Mouse (Mus musculus) neural tube, embryonic 11.5 days (tissue): ENCODE results near the gene Tinf2. TPM values are rescaled to one million over a fixed set of nuclear protein-coding genes. Genes with fewer than 3 reads are reported as not detected.
A peak's percentile ranks its signal among the peaks of the same experiment; 100 is the strongest.

Experiments used
- ATAC-seq: fragments of 200-750 bp; cut with Nextera tagmentation; 2 replicates; pipeline ENCODE4 v1.8.0; 2017; ENCODE audit warnings: moderate number of reproducible peaks, mild to moderate bottlenecking, moderate TSS enrichment, moderate library complexity; ENCODE audit not compliant: insufficient read depth, low FRiP score, low TSS enrichment
- DNase-seq: peaks from one replicate; pipeline ENCODE4 v3.0.0-alpha.2; 2015; ENCODE audit warnings: low spot score
- H3K27ac ChIP-seq: fragments of 300-500 bp; sonication (generic); 2 replicates; pipeline ENCODE4 v1.5.1; 2014; ENCODE audit warnings: low read depth, mild to moderate bottlenecking, low read length
- H3K27me3 ChIP-seq: fragments of 300-500 bp; sonication (generic); 2 replicates; pipeline ENCODE4 v1.6.1; 2014; ENCODE audit warnings: mild to moderate bottlenecking, low read length, mixed read lengths; ENCODE audit not compliant: control insufficient read depth, insufficient read depth
- H3K36me3 ChIP-seq: fragments of 300-500 bp; sonication (generic); 2 replicates; pipeline ENCODE4 v1.6.1; 2014; ENCODE audit warnings: mild to moderate bottlenecking, low read length, moderate library complexity, mixed read lengths; ENCODE audit not compliant: control insufficient read depth, insufficient read depth
- H3K4me1 ChIP-seq: fragments of 300-500 bp; sonication (generic); 2 replicates; pipeline ENCODE4 v1.6.1; 2014; ENCODE audit warnings: low read length, mixed read lengths; ENCODE audit not compliant: control insufficient read depth, insufficient read depth
- H3K4me2 ChIP-seq: fragments of 300-500 bp; sonication (generic); 2 replicates; pipeline ENCODE4 v1.6.1; 2014; ENCODE audit warnings: low read depth, mild to moderate bottlenecking, moderate library complexity
- H3K4me3 ChIP-seq: fragments of 300-500 bp; sonication (generic); 2 replicates; pipeline ENCODE4 v1.5.1; 2014; ENCODE audit warnings: low read depth, low read length
- H3K9ac ChIP-seq: fragments of 300-500 bp; sonication (generic); 2 replicates; pipeline ENCODE4 v1.6.1; 2014; ENCODE audit warnings: mild to moderate bottlenecking, low read length
- H3K9me3 ChIP-seq: fragments of 300-500 bp; sonication (generic); 2 replicates; pipeline ENCODE4 v1.6.1; 2016; ENCODE audit warnings: low read length; ENCODE audit not compliant: control insufficient read depth
- WGBS: fragments of 180-500 bp; shearing (Covaris S2); extraction: QIAGEN DNeasy Blood & Tissue Kit; methylation state at CpG from one replicate; pipeline ENCODE4 v1.1.7; 2014; 5-methylcytosine and 5-hydroxymethylcytosine counted together
- polyA plus RNA-seq: library from polyadenylated mRNA; unstranded; fragments of >200 nt; fragmentation: Nextera tagmentation; extraction: Ambion mirVana; gene quantifications from 2 replicates; pipeline ENCODE4 v1.2.1, GENCODE M21; 2014

Gene Tinf2
- polyA plus RNA-seq, 1 experiment from 2014 or later, result 61.2 TPM

DNA sequence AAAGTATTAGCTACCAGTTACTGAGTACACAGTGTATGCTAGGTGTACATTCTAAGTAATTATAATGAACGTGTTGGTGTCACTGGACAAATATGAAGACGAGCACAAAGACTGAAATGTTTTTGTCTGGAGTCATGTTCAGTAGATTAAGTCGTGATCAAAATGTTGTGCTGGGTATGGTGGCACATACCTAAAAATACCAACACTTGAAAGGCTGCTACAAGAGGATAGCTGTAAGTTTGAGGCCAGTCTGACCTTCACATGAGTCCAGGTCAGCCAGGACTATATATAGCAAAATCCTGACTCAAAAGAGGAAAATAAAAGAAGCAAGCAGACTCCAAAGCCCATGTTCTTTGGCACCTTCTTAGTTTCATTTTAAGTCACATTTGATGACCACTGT is 24.7 kb downstream of the Tinf2 start:
- WGBS, result 85% methylated on average over 3 of the region's 3 CpGs
- Histone ChIP-seq H3K27me3 (no peaks in the 10 kb centered on the region), H3K27ac (no peak overlapping the region), H3K9ac (no peak overlapping the region), H3K36me3 (peaks cover 2% of the 10 kb centered on the region; the same call in 1 of the 2 replicates), H3K4me1 (no peaks in the 10 kb centered on the region), H3K4me3 (no peak overlapping the region), H3K9me3 (no peaks in the 10 kb centered on the region), H3K4me2 (no peak overlapping the region)
- ATAC-seq (no peak), DNase-seq (no peak)

DNA sequence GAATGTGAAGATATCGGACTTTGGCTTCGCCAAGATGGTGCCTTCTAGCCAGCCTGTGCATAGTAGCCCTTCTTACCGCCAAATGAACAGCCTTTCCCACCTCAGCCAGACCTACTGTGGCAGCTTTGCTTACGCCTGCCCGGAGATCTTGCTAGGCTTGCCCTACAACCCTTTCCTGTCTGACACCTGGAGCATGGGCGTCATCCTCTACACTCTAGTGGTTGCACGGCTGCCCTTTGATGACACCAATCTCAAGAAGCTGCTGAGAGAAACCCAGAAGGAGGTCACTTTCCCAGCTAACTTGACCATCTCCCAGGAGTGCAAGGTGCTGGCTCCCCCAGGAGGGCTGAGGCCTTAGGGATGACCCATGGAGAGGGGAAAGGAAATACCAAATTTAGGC is 30.1 kb downstream of the Tinf2 start:
- no peaks in the 10 kb centered on the region for H3K4me1 ChIP-seq
- H3K27me3 ChIP-seq, result no peaks in the 10 kb centered on the region
- no peak overlapping the region for H3K27ac ChIP-seq
- H3K4me3 ChIP-seq, result no peak overlapping the region
- ATAC-seq (no peak), DNase-seq (no peak)
- no peak overlapping the region for H3K4me2 ChIP-seq
- no peak overlapping the region for H3K9ac ChIP-seq
- 0 out of 2 replicates have a peak, but pooled peaks cover 1% of the 10 kb centered on the region for H3K36me3 ChIP-seq
- no peaks in the 10 kb centered on the region for H3K9me3 ChIP-seq
- 85% methylated on average over 7 of the region's 7 CpGs for WGBS

DNA sequence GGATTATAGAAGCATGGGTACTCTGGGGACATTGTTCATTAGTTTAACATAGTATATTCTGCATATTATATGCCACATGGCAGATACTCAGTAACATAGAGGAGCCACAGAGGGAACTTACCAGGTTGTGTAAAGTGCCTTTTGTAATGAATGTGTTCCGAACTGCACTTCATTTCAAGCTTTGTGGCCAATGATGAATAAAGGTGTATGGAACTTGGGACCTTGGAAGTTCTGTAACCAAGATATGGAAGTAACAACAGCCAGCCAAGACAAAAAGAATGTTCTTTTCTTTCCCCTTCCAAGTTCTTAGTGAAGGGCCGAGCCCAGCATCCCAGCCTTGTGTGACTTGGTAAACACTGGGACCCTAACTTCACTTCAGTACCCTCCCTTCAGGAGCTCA is 31.7 kb downstream of the Tinf2 start, which contains the start of gene Tssk4:
Tssk4 (plus strand) TSS at position 301 of the 400 bp plus-strand sequence.
- 0 out of 2 replicates have a peak, but pooled peaks cover 3% of the 10 kb centered on the region for H3K36me3 ChIP-seq
- WGBS, result 94% methylated on average over 2 of the region's 2 CpGs
- H3K27me3 ChIP-seq, result no peaks in the 10 kb centered on the region
- H3K4me2 ChIP-seq, result no peak within 1 kb of the TSS
- DNase-seq, result no peak
- ATAC-seq, result no peak
- no peak within 1 kb of the TSS for H3K4me3 ChIP-seq
- no peak within 1 kb of the TSS for H3K27ac ChIP-seq
- no peaks in the 10 kb centered on the region for H3K9me3 ChIP-seq
- no peaks in the 10 kb centered on the region for H3K4me1 ChIP-seq
- H3K9ac ChIP-seq, result no peak within 1 kb of the TSS

DNA sequence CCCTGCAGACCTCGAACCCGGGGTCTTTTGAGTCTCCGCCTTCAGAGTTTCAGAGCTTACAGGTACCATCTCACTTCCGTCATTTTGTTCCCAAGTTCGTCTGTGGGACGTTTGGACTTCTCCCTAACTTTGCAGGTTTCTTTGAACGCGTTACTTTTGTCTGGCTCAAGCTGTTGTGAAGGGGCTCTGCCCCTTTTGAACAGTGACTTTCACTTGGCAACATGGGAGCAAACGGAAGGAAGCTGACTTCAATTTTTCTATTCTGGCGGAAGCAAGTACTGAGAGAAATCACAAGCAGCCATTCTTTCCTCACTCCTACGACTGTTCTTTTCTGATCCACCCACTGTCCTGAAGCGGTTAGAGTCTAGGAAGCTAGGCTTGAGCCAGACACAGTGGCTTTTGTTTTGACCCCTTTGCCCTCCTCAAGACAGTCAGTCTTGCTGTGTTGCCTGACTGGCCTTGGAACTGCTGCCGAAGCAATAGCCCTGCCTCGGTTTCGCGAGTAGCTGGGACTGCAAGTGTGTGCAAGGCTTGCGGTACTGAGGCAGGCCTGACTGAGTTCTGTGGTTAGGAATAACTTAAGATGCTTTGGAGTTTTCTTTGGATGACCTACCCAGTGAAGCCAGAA is 37.2 kb downstream of the Tinf2 start:
- ATAC-seq (no peak), DNase-seq (no peak)
- H3K27ac ChIP-seq, result no peak overlapping the region
- no peaks in the 10 kb centered on the region for H3K9me3 ChIP-seq
- H3K27me3 ChIP-seq, result no peaks in the 10 kb centered on the region
- 0 out of 2 replicates have a peak, but pooled peaks cover 3% of the 10 kb centered on the region for H3K36me3 ChIP-seq
- peak overlapping the region; percentile 95 for H3K9ac ChIP-seq
- H3K4me2 ChIP-seq, result peak overlapping the region; percentile 72
- 34% methylated on average over 17 of the region's 17 CpGs for WGBS
- peaks cover 15% of the 10 kb centered on the region for H3K4me1 ChIP-seq
- H3K4me3 ChIP-seq, result peak overlapping the region; percentile 94

DNA sequence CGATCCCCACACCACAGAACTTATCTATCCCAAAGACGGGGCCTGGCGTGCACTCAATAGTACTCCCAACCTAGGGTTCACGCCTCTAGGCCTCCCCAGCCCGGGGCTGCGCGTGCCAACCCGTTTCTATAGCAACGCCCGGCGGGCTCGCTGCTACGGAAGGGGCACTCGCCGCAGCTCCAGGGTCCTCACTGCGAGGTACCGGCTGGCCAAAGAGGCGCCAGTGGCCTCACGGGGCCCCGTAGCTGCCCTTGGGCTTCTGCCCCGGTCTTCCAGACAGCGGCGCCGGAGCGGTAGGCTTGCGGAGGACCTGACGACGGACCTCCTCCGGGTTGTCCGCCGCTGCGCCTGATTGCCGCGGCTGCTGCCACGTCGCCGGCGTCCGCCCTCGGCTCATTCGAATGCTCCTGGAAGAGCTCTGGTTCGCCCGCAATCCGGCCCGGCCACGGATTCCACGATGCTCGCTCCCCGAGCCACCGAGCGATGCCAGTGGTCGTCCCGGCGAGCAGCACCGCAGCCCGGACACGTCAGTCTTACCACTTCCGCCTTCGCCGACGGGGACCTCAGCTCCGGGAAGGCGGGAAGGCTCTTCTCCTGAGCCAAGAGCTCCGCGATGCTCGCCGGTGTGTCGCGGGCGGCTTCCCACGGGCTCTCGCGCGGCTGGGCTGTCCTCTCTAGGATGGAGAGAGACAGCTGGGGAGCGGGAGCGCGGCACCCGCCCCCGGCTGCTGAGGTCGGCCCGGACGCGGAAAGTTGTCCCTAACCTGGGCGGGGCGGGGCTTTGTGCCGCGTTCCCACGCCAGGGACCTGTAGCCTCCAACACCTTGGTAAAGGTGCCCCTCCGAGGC is 38.3 kb downstream of the Tinf2 start, which contains the start of gene Tm9sf1:
Tm9sf1 (minus strand) TSS at position 747 of the 848 bp plus-strand sequence.
- peak within 1 kb of the TSS; percentile 95 for H3K9ac ChIP-seq
- 0 out of 2 replicates have a peak, but pooled peaks cover 3% of the 10 kb centered on the region for H3K36me3 ChIP-seq
- peak within 1 kb of the TSS; percentile 94 for H3K4me3 ChIP-seq
- H3K4me2 ChIP-seq, result peak within 1 kb of the TSS; percentile 72
- H3K4me1 ChIP-seq, result peaks cover 15% of the 10 kb centered on the region
- H3K27ac ChIP-seq, result peak within 1 kb of the TSS; percentile 92
- DNase-seq (peak; percentile 87), ATAC-seq (peak; percentile 86)
- under 1% methylated on average over 88 of the region's 89 CpGs for WGBS
- no peaks in the 10 kb centered on the region for H3K9me3 ChIP-seq
- no peaks in the 10 kb centered on the region for H3K27me3 ChIP-seq

DNA sequence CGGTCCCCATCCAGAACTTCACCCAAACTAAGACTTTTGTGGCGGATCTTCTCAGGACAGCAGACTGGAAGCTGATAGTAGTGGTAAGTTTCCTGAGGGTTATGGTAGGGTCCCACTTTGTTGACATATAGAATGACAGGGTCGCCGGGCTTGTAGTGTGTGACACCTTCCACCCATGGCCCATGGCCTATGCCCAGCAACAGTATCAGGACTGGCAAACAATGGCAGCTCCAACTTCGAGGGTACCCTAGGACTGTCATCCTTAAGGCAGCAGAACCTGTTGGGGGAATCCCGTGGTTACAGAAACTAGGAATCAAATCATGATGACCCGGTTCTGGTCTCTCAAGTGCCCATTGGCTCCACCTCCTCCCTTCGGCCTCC is 39.0 kb downstream of the Tinf2 start:
- Histone ChIP-seq H3K4me3 (peak overlapping the region; percentile 94), H3K27ac (peak overlapping the region; percentile 92), H3K9ac (peak overlapping the region; percentile 95), H3K9me3 (no peaks in the 10 kb centered on the region), H3K27me3 (no peaks in the 10 kb centered on the region), H3K4me1 (peaks cover 15% of the 10 kb centered on the region), H3K4me2 (peak overlapping the region; percentile 72), H3K36me3 (peaks cover 6% of the 10 kb centered on the region; the same call in 1 of the 2 replicates)
- DNase-seq (no peak), ATAC-seq (peak; percentile 36; the same call in 1 of the 2 replicates)
- WGBS, result 21% methylated on average over 8 of the region's 8 CpGs

DNA sequence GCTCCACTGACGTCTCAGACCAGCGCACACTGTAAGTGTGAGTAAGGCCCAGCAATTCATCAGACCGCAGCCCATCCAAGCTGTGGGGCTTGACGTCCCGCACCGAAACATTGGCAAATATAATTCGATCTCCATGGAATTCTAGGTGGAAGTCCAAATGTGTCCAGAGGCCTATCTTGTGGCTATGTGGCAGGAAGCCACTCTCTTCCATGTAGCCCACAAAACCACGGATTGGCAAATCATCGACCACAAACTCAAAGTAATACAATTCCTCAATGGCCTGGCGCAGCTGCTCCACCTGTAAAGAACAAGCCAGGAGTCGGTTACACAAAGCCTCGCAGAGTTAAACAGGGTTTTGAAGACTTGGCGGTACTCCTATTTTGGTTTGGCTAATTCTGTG is 40.3 kb downstream of the Tinf2 start:
- WGBS, result 97% methylated on average over 13 of the region's 13 CpGs
- Histone ChIP-seq H3K27me3 (no peaks in the 10 kb centered on the region), H3K4me1 (peaks cover 15% of the 10 kb centered on the region), H3K4me3 (no peak overlapping the region), H3K36me3 (peaks cover 3% of the 10 kb centered on the region; the same call in 1 of the 2 replicates), H3K4me2 (no peak overlapping the region), H3K27ac (no peak overlapping the region), H3K9ac (no peak overlapping the region), H3K9me3 (no peaks in the 10 kb centered on the region)
- ATAC-seq (no peak), DNase-seq (no peak)

DNA sequence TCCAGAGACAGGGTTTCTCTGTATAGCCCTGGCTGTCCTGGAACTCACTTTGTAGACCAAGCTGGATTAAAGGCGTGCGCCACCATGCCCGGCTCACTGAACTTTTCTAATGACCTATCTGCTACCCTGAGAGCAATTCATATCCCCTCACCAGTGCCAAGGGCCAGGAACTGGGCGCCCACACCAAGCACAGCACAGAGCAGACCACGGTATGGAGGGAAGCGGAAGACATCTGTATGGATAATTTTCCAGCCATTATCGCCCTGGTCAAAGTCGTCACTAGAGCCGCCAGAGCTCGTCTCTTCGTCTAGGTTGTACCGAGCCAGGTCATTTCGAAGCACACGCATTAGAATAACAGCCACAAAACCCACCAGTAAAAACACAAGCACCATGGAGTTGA is 40.8 kb downstream of the Tinf2 start:
- H3K4me3 ChIP-seq, result no peak overlapping the region
- no peak overlapping the region for H3K9ac ChIP-seq
- no peaks in the 10 kb centered on the region for H3K9me3 ChIP-seq
- no peaks in the 10 kb centered on the region for H3K27me3 ChIP-seq
- WGBS, result 98% methylated on average over 14 of the region's 14 CpGs
- no peak overlapping the region for H3K27ac ChIP-seq
- peaks cover 15% of the 10 kb centered on the region for H3K4me1 ChIP-seq
- ATAC-seq (no peak), DNase-seq (no peak)
- H3K4me2 ChIP-seq, result no peak overlapping the region
- H3K36me3 ChIP-seq, result peaks cover 3% of the 10 kb centered on the region; the same call in 1 of the 2 replicates
